Mouse (Mus musculus): ENCODE measurements around the gene Cog1. TPM values are rescaled to one million over a fixed set of nuclear protein-coding genes. Genes with fewer than 3 reads are reported as not detected.

Gene Cog1
- polyA plus RNA-seq, 1 experiment = 45.6 TPM

- no peak for TF ChIP-seq GATA1 (IDR thresholded peaks at IDR 0.05; ENCODE audit: low read length)
Observed at GRCm38 (mm10) chr11:113621001-113621400, 28.0 kb upstream of the Cog1 start.

- no peak for TF ChIP-seq GATA1 (IDR thresholded peaks at IDR 0.05; ENCODE audit: low read length)
Observed at GRCm38 (mm10) chr11:113622028-113622427, 26.9 kb upstream of the Cog1 start.

GRCm38 (mm10) chr11:113625437-113625836 is 23.5 kb upstream of the Cog1 start:
- no peak for TF ChIP-seq GATA1 (IDR thresholded peaks at IDR 0.05; ENCODE audit: low read length)

- no peak for TF ChIP-seq GATA1 (IDR thresholded peaks at IDR 0.05; ENCODE audit: low read length)
Observed at GRCm38 (mm10) chr11:113627785-113628184, 21.2 kb upstream of the Cog1 start.

- TF ChIP-seq GATA1 (IDR thresholded peaks at IDR 0.05; ENCODE audit: low read length) = no peak
Observed at GRCm38 (mm10) chr11:113630642-113631041, 18.3 kb upstream of the Cog1 start.

GRCm38 (mm10) chr11:113631302-113631701 is 17.7 kb upstream of the Cog1 start:
- TF ChIP-seq GATA1 (IDR thresholded peaks at IDR 0.05; ENCODE audit: low read length) = no peak

- TF ChIP-seq GATA1 (IDR thresholded peaks at IDR 0.05; ENCODE audit: low read length) = no peak
Observed at GRCm38 (mm10) chr11:113631862-113632261, 17.1 kb upstream of the Cog1 start.

- TF ChIP-seq GATA1 (IDR thresholded peaks at IDR 0.05; ENCODE audit: low read length) = no peak
Observed at GRCm38 (mm10) chr11:113632303-113632702, 16.7 kb upstream of the Cog1 start.

GRCm38 (mm10) chr11:113633398-113633797 is 15.6 kb upstream of the Cog1 start:
- TF ChIP-seq GATA1 (IDR thresholded peaks at IDR 0.05; ENCODE audit: low read length) = no peak

- TF ChIP-seq GATA1 (IDR thresholded peaks at IDR 0.05; ENCODE audit: low read length) = no peak
Observed at GRCm38 (mm10) chr11:113634699-113635121, 14.3 kb upstream of the Cog1 start.

GRCm38 (mm10) chr11:113638680-113639079 is 10.3 kb upstream of the Cog1 start:
- TF ChIP-seq GATA1 (IDR thresholded peaks at IDR 0.05; ENCODE audit: low read length) = no peak

GRCm38 (mm10) chr11:113645181-113645580 is 3.8 kb upstream of the Cog1 start:
- no peak for TF ChIP-seq GATA1 (IDR thresholded peaks at IDR 0.05; ENCODE audit: low read length)

- no peak for TF ChIP-seq GATA1 (IDR thresholded peaks at IDR 0.05; ENCODE audit: low read length)
Observed at GRCm38 (mm10) chr11:113648152-113648551, 817 bp upstream of the Cog1 start.

- TF ChIP-seq GATA1 (IDR thresholded peaks at IDR 0.05; ENCODE audit: low read length) = no peak
Observed at GRCm38 (mm10) chr11:113649353-113650210, 613 bp downstream of the Cog1 start, which contains the start of gene Slc39a11. Slc39a11 (minus strand) TSS chr11:113650079.

GRCm38 (mm10) chr11:113651206-113651906 is 2.4 kb downstream of the Cog1 start:
- peak; percentile 10 for TF ChIP-seq GATA1 (IDR thresholded peaks at IDR 0.05; ENCODE audit: low read length)

GRCm38 (mm10) chr11:113651907-113652273 is 2.9 kb downstream of the Cog1 start:
- TF ChIP-seq GATA1 (IDR thresholded peaks at IDR 0.05; ENCODE audit: low read length) = no peak

- no peak for TF ChIP-seq GATA1 (IDR thresholded peaks at IDR 0.05; ENCODE audit: low read length)
Observed at GRCm38 (mm10) chr11:113652516-113652915, 3.5 kb downstream of the Cog1 start.

Measured in G1E-ER4 (cell line).